Mouse (Mus musculus): Measurements from ENCODE around the gene Fam32a. TPM values are rescaled to one million over a fixed set of nuclear protein-coding genes. Genes with fewer than 3 reads are reported as not detected.
A peak's percentile ranks its signal among the peaks of the same experiment; 100 is the strongest.

Gene Fam32a
- polyA plus RNA-seq (2012; rRNA removed) (52.9 and 56.4 TPM in 2 replicates), polyA plus RNA-seq (2014; fragmentation: Nextera tagmentation; extraction: Ambion mirVana) (57.4 and 58.9 TPM in 2 replicates)

DNA sequence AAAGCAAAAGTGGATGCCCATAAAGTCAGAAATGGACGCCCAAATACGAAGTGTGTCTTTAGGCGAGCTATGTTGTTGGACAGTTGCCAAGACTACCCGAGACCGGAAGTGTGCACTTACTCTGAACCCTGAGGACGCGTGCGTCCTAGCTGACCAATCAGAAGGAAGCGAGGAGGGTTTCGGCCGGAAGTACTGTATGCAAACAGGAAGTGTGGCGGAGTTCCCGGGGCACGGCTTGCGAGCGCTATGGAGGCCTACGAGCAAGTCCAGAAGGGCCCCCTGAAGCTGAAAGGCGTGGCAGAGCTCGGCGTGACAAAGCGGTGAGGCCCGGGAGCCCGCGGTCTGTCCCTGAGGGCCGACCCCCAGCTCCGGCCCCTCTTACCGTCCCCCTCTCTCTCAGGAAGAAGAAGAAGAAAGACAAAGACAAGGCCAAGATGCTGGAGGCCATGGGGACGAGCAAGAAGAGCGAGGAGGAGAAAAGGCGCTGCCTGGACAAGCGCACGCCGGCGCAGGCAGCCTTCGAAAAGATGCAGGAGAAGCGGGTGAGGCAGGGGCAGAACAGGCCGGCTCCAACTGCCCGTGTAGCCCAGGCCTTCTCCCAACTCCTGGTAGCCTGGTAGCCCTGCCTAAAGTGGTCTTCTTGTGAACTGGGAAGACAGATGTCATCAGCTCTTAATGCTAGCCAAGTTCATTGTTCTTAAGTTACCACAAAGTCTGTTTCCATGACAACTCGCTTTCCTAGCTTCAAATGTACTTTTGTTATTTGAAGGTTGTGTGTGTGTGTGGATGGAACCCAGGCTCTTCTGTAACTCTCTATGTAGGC, at the start of gene Fam32a:
Gene Fam32a, plus strand, starts transcription at position 190 of the 823 bp plus-strand sequence.
- ATAC-seq (ENCODE audit: low FRiP score, low read depth): peak; percentile 99
- no peak for TF ChIP-seq POLR2A (IDR thresholded peaks at IDR 0.05; ENCODE audit: borderline replicate concordance, extremely low read depth, insufficient read depth, insufficient read length)
- peaks cover 9% of the 10 kb centered on the region for H3K4me1 ChIP-seq (ENCODE audit: control insufficient read depth, insufficient read depth, low read length)
- H3K36me3 ChIP-seq (ENCODE audit: control insufficient read depth, insufficient read depth, low read length): peaks cover 28% of the 10 kb centered on the region
- peak within 1 kb of the TSS; percentile 75 for H3K4me2 ChIP-seq (replicated peaks; ENCODE audit: low read depth, low read length, severe bottlenecking)
- WGBS: 17% methylated on average over 39 of the region's 39 CpGs
- peak within 1 kb of the TSS; percentile 81 for H3K27ac ChIP-seq (replicated peaks; ENCODE audit: low read depth, low read length)
- H3K27me3 ChIP-seq (ENCODE audit: control insufficient read depth, insufficient read depth, low read length): no peaks in the 10 kb centered on the region
- H3K9ac ChIP-seq (ENCODE audit: low read depth, low read length, severe bottlenecking): peak within 1 kb of the TSS; percentile 84
- peak; percentile 98 for DNase-seq (ENCODE audit: low spot score)
- no peaks in the 10 kb centered on the region for H3K9me3 ChIP-seq (ENCODE audit: control insufficient read depth, low read length)
- peak within 1 kb of the TSS; percentile 82 for H3K4me3 ChIP-seq (replicated peaks; ENCODE audit: low read length)

DNA sequence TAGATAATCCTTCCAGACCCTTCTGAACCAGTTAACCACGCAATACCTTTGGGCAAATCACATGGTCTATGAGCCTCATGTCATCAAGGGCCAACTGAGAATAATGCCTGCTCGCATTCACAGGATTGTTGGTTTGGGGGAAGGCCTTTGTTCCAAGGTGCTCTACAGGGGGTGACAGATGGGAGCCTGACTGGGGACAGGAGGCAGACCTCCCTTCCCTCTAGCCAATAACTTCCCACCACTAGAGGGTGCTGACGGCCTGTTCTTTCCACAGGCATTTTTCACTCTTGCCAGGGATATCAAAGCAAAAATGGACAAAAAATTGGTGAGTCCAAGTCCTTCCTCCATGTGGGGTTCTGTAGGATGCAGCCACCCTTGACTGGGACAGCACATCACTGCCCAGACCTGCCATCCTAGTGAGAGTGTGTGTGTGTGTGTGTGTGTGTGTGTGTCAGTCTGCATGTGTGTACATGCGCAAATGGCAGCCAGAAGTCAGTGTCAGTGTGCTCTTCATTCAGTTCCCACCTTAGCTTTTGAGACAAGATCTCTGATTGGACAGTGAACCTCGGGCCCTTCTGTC, 42.1 kb upstream of the Fam32a start:
- DNase-seq (ENCODE audit: low spot score): peak; percentile 73
- WGBS: 65% methylated on average over 5 of the region's 5 CpGs

DNA sequence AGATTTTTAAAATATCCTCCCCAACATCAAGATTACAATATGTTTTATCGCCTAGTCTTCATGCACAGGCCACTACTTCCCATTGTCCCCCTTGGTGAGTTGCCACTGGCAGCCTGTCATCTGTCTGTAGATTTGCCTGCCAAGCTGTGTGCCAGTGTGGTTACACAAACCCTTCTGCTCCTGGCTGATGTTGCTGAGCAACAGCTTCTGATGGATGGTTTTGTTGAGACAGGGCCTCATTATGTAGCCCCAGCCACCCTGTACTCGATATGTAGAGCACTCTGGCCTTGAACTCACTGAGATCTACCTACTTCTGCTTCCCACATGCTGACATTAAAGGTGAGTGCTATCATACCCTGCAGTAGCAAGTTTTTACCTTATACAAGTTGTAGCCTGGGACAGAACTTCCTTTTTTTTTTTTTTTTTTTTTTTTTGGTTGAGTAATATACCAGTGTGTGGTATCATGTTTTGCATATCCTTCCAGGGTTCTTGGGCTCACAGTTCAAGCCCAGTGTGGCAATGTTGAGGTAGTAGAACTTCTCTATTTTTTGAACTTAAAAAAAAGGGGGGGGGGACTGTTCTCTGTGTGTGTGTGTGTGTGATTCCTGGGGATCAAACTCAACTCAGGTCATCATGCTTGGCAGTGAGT, 35.9 kb upstream of the Fam32a start:
- Histone ChIP-seq H3K4me2 (replicated peaks; ENCODE audit: low read depth, low read length, severe bottlenecking) (no peak overlapping the region), H3K27ac (replicated peaks; ENCODE audit: low read depth, low read length) (no peak overlapping the region), H3K4me1 (ENCODE audit: control insufficient read depth, insufficient read depth, low read length) (no peaks in the 10 kb centered on the region), H3K9me3 (ENCODE audit: control insufficient read depth, low read length) (no peaks in the 10 kb centered on the region), H3K36me3 (ENCODE audit: control insufficient read depth, insufficient read depth, low read length) (peaks cover 23% of the 10 kb centered on the region), H3K9ac (ENCODE audit: low read depth, low read length, severe bottlenecking) (no peak overlapping the region), H3K27me3 (ENCODE audit: control insufficient read depth, insufficient read depth, low read length) (no peaks in the 10 kb centered on the region), H3K4me3 (replicated peaks; ENCODE audit: low read length) (no peak overlapping the region)
- WGBS: 81% methylated on average over 2 of the region's 2 CpGs
- ATAC-seq (ENCODE audit: low FRiP score, low read depth) (no peak), DNase-seq (ENCODE audit: low spot score) (no peak)
- no peak for TF ChIP-seq POLR2A (IDR thresholded peaks at IDR 0.05; ENCODE audit: borderline replicate concordance, extremely low read depth, insufficient read depth, insufficient read length)

More for the DNA sequence above, 42.1 kb upstream of the Fam32a start:
- no peaks in the 10 kb centered on the region for H3K9me3 ChIP-seq (ENCODE audit: control insufficient read depth, low read length)
- peaks cover 85% of the 10 kb centered on the region for H3K36me3 ChIP-seq (ENCODE audit: control insufficient read depth, insufficient read depth, low read length)
- TF ChIP-seq POLR2A (IDR thresholded peaks at IDR 0.05; ENCODE audit: borderline replicate concordance, extremely low read depth, insufficient read depth, insufficient read length): no peak
- no peaks in the 10 kb centered on the region for H3K4me1 ChIP-seq (ENCODE audit: control insufficient read depth, insufficient read depth, low read length)
- no peak; the same call in none of the 2 replicates for ATAC-seq (ENCODE audit: low FRiP score, low read depth)
- H3K4me3 ChIP-seq (replicated peaks; ENCODE audit: low read length): no peak overlapping the region
- H3K27ac ChIP-seq (replicated peaks; ENCODE audit: low read depth, low read length): no peak overlapping the region
- no peak overlapping the region for H3K9ac ChIP-seq (ENCODE audit: low read depth, low read length, severe bottlenecking)
- H3K4me2 ChIP-seq (replicated peaks; ENCODE audit: low read depth, low read length, severe bottlenecking): no peak overlapping the region
- no peaks in the 10 kb centered on the region for H3K27me3 ChIP-seq (ENCODE audit: control insufficient read depth, insufficient read depth, low read length)

DNA sequence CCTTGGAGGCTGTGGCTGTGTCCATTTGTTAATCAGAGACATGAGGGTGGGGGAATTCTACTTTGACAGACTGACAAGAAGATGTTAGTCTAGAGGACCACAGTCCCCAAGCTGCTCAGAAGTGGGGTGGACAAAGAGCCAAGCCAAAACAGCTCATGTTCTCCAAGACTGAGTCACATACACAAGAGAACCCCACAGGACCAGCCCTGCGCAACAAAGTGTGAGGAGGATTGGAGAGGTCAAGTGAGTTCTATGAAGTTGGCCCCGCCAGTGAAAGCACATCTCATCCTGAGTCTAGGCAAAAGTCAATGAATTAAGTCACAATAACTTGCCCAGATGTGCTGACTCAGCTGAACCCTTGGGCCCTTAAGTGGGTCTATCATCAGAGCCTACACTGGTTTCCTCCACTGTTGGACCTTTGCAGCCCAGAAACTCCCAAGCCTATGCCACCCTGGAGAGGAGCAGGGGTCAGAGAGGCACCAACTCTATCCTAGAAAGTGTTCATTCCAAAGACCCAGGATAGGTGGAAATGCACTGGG, 31.7 kb upstream of the Fam32a start:
- Histone ChIP-seq H3K27ac (replicated peaks; ENCODE audit: low read depth, low read length) (no peak overlapping the region), H3K9me3 (ENCODE audit: control insufficient read depth, low read length) (no peaks in the 10 kb centered on the region), H3K4me3 (replicated peaks; ENCODE audit: low read length) (no peak overlapping the region), H3K4me2 (replicated peaks; ENCODE audit: low read depth, low read length, severe bottlenecking) (no peak overlapping the region), H3K9ac (ENCODE audit: low read depth, low read length, severe bottlenecking) (no peak overlapping the region), H3K27me3 (ENCODE audit: control insufficient read depth, insufficient read depth, low read length) (no peaks in the 10 kb centered on the region), H3K4me1 (ENCODE audit: control insufficient read depth, insufficient read depth, low read length) (no peaks in the 10 kb centered on the region), H3K36me3 (ENCODE audit: control insufficient read depth, insufficient read depth, low read length) (no peaks in the 10 kb centered on the region)
- 79% methylated on average over 2 of the region's 2 CpGs for WGBS
- DNase-seq (ENCODE audit: low spot score): no peak
- ATAC-seq (ENCODE audit: low FRiP score, low read depth): no peak
- no peak for TF ChIP-seq POLR2A (IDR thresholded peaks at IDR 0.05; ENCODE audit: borderline replicate concordance, extremely low read depth, insufficient read depth, insufficient read length)

All from limb, embryonic 14.5 days (tissue).